ENCODE assay signal across 8 mouse cellular contexts in genomic region chr9:110243221-110243833, GRCm38 (mm10). TPM values are rescaled to one million over a fixed set of nuclear protein-coding genes. Genes with fewer than 3 reads are reported as not detected.
DNase-seq lines count a peak whose midpoint lies in the region; ATAC-seq lines count a peak whose summit lies in the region.

TSS of gene Cspg5 (plus strand) at chr9:110243783.

- 78% methylated on average over 7 of the region's 7 CpGs for WGBS in heart, embryonic 11.5 days (ENCODE audit: insufficient replicate concordance)
- 86% methylated on average over 7 of the region's 7 CpGs for WGBS in hindbrain, embryonic 14.5 days
- 31% methylated on average over 7 of the region's 7 CpGs for WGBS in liver, embryonic 15.5 days (ENCODE audit: insufficient replicate concordance)

- no peak within 1 kb of the TSS for H3K9ac ChIP-seq in heart, embryonic 11.5 days (ENCODE audit: low read depth, low read length)
- H3K9ac ChIP-seq in hindbrain, embryonic 14.5 days, result peak within 1 kb of the TSS; percentile 94
- no peak within 1 kb of the TSS for H3K9ac ChIP-seq in liver, embryonic 15.5 days

- H3K27ac ChIP-seq in heart, embryonic 11.5 days (ENCODE audit: low read depth, low read length), result no peak within 1 kb of the TSS
- peak within 1 kb of the TSS; percentile 94 for H3K27ac ChIP-seq in hindbrain, embryonic 14.5 days
- no peak within 1 kb of the TSS for H3K27ac ChIP-seq in liver, embryonic 15.5 days (replicated peaks)

- no peaks in the 10 kb centered on the region for H3K9me3 ChIP-seq in heart, embryonic 11.5 days (replicated peaks; ENCODE audit: control insufficient read depth, low read length)
- H3K9me3 ChIP-seq in hindbrain, embryonic 14.5 days (ENCODE audit: control insufficient read depth, low read length), result no peaks in the 10 kb centered on the region
- H3K9me3 ChIP-seq in liver, embryonic 15.5 days (replicated peaks), result no peaks in the 10 kb centered on the region

- ATAC-seq in heart, embryonic 11.5 days (replicated peaks; ENCODE audit: insufficient number of reproducible peaks, low FRiP score, low TSS enrichment), result no peak
- ATAC-seq in hindbrain, embryonic 14.5 days (ENCODE audit: low FRiP score), result no peak
- no peak for ATAC-seq in liver, embryonic 15.5 days (ENCODE audit: insufficient read depth)
- no peak for ATAC-seq in erythroblast, adult 5-6 weeks (replicated peaks; ENCODE audit: low FRiP score, poor library complexity, severe bottlenecking)

- peaks cover 30% of the 10 kb centered on the region for H3K27me3 ChIP-seq in heart, embryonic 11.5 days (ENCODE audit: control insufficient read depth, insufficient read depth, low read length)
- H3K27me3 ChIP-seq in hindbrain, embryonic 14.5 days (ENCODE audit: control insufficient read depth, insufficient read depth, low read length), result no peaks in the 10 kb centered on the region
- H3K27me3 ChIP-seq in liver, embryonic 15.5 days, result peaks cover 57% of the 10 kb centered on the region

- intact Hi-C loops in heart, postnatal 10 days (cut with DNase I), result no loop called here

- peak within 1 kb of the TSS; percentile 74 for H3K4me3 ChIP-seq in heart, embryonic 11.5 days (ENCODE audit: low read depth, low read length)
- peak within 1 kb of the TSS; percentile 95 for H3K4me3 ChIP-seq in hindbrain, embryonic 14.5 days (replicated peaks; ENCODE audit: low read length)
- no peak within 1 kb of the TSS for H3K4me3 ChIP-seq in liver, embryonic 15.5 days (replicated peaks)

- DNase-seq in heart, postnatal 10 days, result no peak
- no peak for DNase-seq in adrenal gland, adult 8-10 months
- DNase-seq in hindbrain, embryonic 14.5 days (ENCODE audit: low spot score), result no peak
- no peak for DNase-seq in lung, postnatal 4 days
- no peak for DNase-seq in testis, postnatal 10 days (ENCODE audit: low spot score)

- peaks cover 9% of the 10 kb centered on the region for H3K4me1 ChIP-seq in heart, embryonic 11.5 days (ENCODE audit: control insufficient read depth, insufficient read depth, low read length)
- H3K4me1 ChIP-seq in hindbrain, embryonic 14.5 days (replicated peaks; ENCODE audit: control insufficient read depth, insufficient read depth, low read length), result peaks cover 20% of the 10 kb centered on the region
- H3K4me1 ChIP-seq in liver, embryonic 15.5 days (replicated peaks), result peaks cover 18% of the 10 kb centered on the region

- no peaks in the 10 kb centered on the region; the same call in 1 of the 2 replicates for H3K36me3 ChIP-seq in heart, embryonic 11.5 days (ENCODE audit: control insufficient read depth, insufficient read depth, low read length)
- H3K36me3 ChIP-seq in hindbrain, embryonic 14.5 days (replicated peaks; ENCODE audit: control insufficient read depth, insufficient read depth), result peaks cover 26% of the 10 kb centered on the region
- peaks cover 6% of the 10 kb centered on the region; the same call in 1 of the 2 replicates for H3K36me3 ChIP-seq in liver, embryonic 15.5 days (replicated peaks)

- H3K4me2 ChIP-seq in heart, embryonic 11.5 days, result peak within 1 kb of the TSS; percentile 95; the same call in 1 of the 2 replicates
- peak within 1 kb of the TSS; percentile 95 for H3K4me2 ChIP-seq in hindbrain, embryonic 14.5 days (replicated peaks)
- H3K4me2 ChIP-seq in liver, embryonic 15.5 days, result peak within 1 kb of the TSS; percentile 88

RNA-seq across cellular contexts. Expression of gene Cspg5, which starts in this region (rescaled TPM):
- 0.66 and 1.3 TPM in 2 replicates for polyA plus RNA-seq in heart, embryonic 11.5 days (2014; fragmentation: Nextera tagmentation; extraction: Ambion mirVana)
- total RNA-seq in heart, postnatal 10 days (2021), result under 1 TPM; 0.43 to 0.55 TPM
- total RNA-seq in adrenal gland, adult 8-10 months (2022), result 10 to 100 TPM; 18.1 to 30.7 (median 25.3) TPM
- polyA plus RNA-seq in hindbrain, embryonic 14.5 days (2014; fragmentation: Nextera tagmentation; extraction: Ambion mirVana), result 139 and 148 TPM in 2 replicates
- 0.29 and 0.40 TPM in 2 replicates for polyA plus RNA-seq in liver, embryonic 15.5 days (2015; fragmentation: Nextera tagmentation; extraction: Ambion mirVana)
- not detected in 2 replicates for total RNA-seq in erythroblast, adult 5-6 weeks (2015; ENCODE audit: low replicate concordance)
- 0.17 and 0.70 TPM in 2 replicates for total RNA-seq in erythroblast, adult 5-6 weeks (2017; ENCODE audit: low replicate concordance)

Comparison
In these comparisons a context has a peak if more than half of its experiments do, and no peak if none do; other contexts are left out.
1. RNA of gene Cspg5 (total RNA-seq): 18.1 to 30.7 TPM in adrenal gland, adult 8-10 months; 0.43 to 0.55 TPM in heart, postnatal 10 days and 0.17 to 0.70 TPM in erythroblast, adult 5-6 weeks; every median in the first group is over 10 times any median in the second.
2. RNA of gene Cspg5 (polyA plus RNA-seq): 139 to 148 TPM in hindbrain, embryonic 14.5 days; 0.66 to 1.3 TPM in heart, embryonic 11.5 days and 0.29 to 0.40 TPM in liver, embryonic 15.5 days; every median in the first group is over 10 times any median in the second.
3. Peak in every context shown above with its lines, with median percentiles within 50 percentile points of each other: H3K4me2 ChIP-seq.